Mouse (Mus musculus): ENCODE data around the gene Taf9. TPM values are rescaled to one million over a fixed set of nuclear protein-coding genes. Genes with fewer than 3 reads are reported as not detected.

Gene Taf9
- total and polyA plus RNA-seq, 2 experiments from 2014 or later, result 40.8 to 50.1 TPM

DNA sequence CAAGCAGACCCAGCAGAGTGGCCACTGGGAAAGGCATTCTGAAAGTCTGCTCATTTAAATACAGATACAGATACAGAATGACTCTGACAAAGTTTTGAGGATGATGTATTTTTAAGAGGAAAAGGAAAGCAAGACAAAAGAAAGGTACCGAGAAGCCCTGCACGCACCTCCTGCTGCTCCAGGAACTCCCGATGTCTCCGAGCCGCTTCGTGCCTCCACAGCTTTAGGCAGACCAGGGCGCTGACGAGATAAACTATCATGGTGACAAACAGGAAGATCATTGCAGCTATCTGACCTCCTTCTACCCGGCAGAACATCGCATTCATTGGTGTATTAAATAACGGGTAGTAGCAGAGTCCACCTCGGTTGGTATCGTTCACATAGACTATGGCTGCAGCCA lies 40.1 kb upstream of the Taf9 start:
- Histone ChIP-seq H3K27me3 (ENCODE audit: insufficient read depth, low read length) (no peaks in the 10 kb centered on the region), H3K4me2 (ENCODE audit: low read depth) (no peak overlapping the region), H3K9ac (no peak overlapping the region), H3K9me3 (ENCODE audit: low read length) (no peaks in the 10 kb centered on the region), H3K27ac (ENCODE audit: low read depth, low read length) (no peak overlapping the region), H3K36me3 (ENCODE audit: insufficient read depth) (peaks cover 3% of the 10 kb centered on the region; the same call in 1 of the 2 replicates), H3K4me1 (ENCODE audit: insufficient read depth) (no peaks in the 10 kb centered on the region), H3K4me3 (ENCODE audit: low read depth, low read length) (no peak overlapping the region)
- DNase-seq, result no peak
- 95% methylated on average over 13 of the region's 13 CpGs for WGBS
- TF ChIP-seq CTCF (IDR thresholded peaks at IDR 0.05; ENCODE audit: low read depth), result no peak
- no peak for ATAC-seq

DNA sequence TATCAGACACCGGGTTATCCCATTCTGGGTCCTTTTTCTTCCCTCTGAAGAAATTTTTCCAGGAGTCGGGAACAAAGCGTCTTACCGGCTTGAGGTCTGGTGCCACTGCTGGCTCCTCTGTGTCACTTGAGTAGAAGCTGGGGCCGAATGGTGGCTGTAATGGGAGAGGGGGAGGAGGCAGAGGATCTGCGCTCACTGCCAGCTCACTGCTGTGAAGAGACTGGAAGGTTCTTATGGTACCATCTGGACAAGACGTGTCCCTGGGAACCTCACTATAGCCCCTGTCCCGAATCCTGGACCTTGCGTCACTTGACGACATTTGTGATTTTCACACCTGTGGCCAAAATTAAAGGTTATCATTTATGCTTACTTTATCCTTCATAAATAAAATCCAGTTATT lies 39.1 kb upstream of the Taf9 start:
- H3K36me3 ChIP-seq (ENCODE audit: insufficient read depth), result peaks cover 10% of the 10 kb centered on the region; the same call in 1 of the 2 replicates
- WGBS, result 92% methylated on average over 10 of the region's 10 CpGs
- no peak overlapping the region for H3K4me2 ChIP-seq (ENCODE audit: low read depth)
- H3K27ac ChIP-seq (ENCODE audit: low read depth, low read length), result no peak overlapping the region
- ATAC-seq (no peak), DNase-seq (no peak)
- no peaks in the 10 kb centered on the region for H3K4me1 ChIP-seq (ENCODE audit: insufficient read depth)
- no peak for TF ChIP-seq CTCF (IDR thresholded peaks at IDR 0.05; ENCODE audit: low read depth)
- H3K27me3 ChIP-seq (ENCODE audit: insufficient read depth, low read length), result no peaks in the 10 kb centered on the region
- H3K9me3 ChIP-seq (ENCODE audit: low read length), result no peaks in the 10 kb centered on the region
- no peak overlapping the region for H3K9ac ChIP-seq
- no peak overlapping the region for H3K4me3 ChIP-seq (ENCODE audit: low read depth, low read length)

DNA sequence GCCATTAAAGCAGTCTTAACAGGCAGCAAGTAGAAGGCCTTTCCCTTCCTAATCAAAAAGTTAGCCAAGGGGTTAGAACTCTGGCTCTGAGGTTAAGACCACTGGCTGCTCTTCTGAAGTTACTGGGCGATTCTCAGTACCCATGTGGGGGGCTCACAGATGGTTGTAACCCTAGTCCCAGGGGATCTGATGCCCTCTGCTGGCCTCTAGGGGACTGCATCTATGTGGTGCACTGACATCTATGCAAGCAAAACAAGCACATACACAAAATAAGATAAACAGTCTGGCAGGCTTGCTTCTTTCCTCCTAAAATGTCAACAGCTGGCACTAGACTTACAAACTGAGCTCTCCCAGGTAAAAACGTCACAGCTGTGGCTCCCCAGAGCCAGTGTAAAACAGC lies 38.5 kb upstream of the Taf9 start:
- DNase-seq, result no peak
- H3K9me3 ChIP-seq (ENCODE audit: low read length), result no peaks in the 10 kb centered on the region
- 0 out of 2 replicates have a peak, but pooled peaks have one; percentile 16 for TF ChIP-seq CTCF (IDR thresholded peaks at IDR 0.05; ENCODE audit: low read depth)

GRCm38 (mm10) chr13:100616181-100617087 lies 34.9 kb upstream of the Taf9 start, which contains the start of gene Marveld2:
Marveld2 (minus strand) TSS chr13:100616971.
- WGBS, result 5% methylated on average over 77 of the region's 77 CpGs
- TF ChIP-seq CTCF (IDR thresholded peaks at IDR 0.05; ENCODE audit: low read depth), result 0 out of 2 replicates have a peak, but pooled peaks have one; percentile 4
- Histone ChIP-seq H3K27me3 (ENCODE audit: insufficient read depth, low read length) (no peaks in the 10 kb centered on the region; the same call in 1 of the 2 replicates), H3K4me3 (ENCODE audit: low read depth, low read length) (peak within 1 kb of the TSS; percentile 42), H3K9ac (peak within 1 kb of the TSS; percentile 51), H3K27ac (ENCODE audit: low read depth, low read length) (no peak within 1 kb of the TSS), H3K36me3 (ENCODE audit: insufficient read depth) (peaks cover 26% of the 10 kb centered on the region), H3K9me3 (ENCODE audit: low read length) (no peaks in the 10 kb centered on the region), H3K4me2 (ENCODE audit: low read depth) (peak within 1 kb of the TSS; percentile 59), H3K4me1 (ENCODE audit: insufficient read depth) (no peaks in the 10 kb centered on the region)
- ATAC-seq (peak; percentile 40), DNase-seq (peak; percentile 9)

More for the DNA sequence above, 38.5 kb upstream of the Taf9 start:
- Histone ChIP-seq H3K36me3 (ENCODE audit: insufficient read depth) (peaks cover 16% of the 10 kb centered on the region; the same call in 1 of the 2 replicates), H3K9ac (no peak overlapping the region), H3K27me3 (ENCODE audit: insufficient read depth, low read length) (no peaks in the 10 kb centered on the region; the same call in 1 of the 2 replicates), H3K4me1 (ENCODE audit: insufficient read depth) (no peaks in the 10 kb centered on the region), H3K27ac (ENCODE audit: low read depth, low read length) (no peak overlapping the region), H3K4me3 (ENCODE audit: low read depth, low read length) (no peak overlapping the region), H3K4me2 (ENCODE audit: low read depth) (no peak overlapping the region)
- no peak for ATAC-seq
- WGBS, result 58% methylated on average over 2 of the region's 2 CpGs

DNA sequence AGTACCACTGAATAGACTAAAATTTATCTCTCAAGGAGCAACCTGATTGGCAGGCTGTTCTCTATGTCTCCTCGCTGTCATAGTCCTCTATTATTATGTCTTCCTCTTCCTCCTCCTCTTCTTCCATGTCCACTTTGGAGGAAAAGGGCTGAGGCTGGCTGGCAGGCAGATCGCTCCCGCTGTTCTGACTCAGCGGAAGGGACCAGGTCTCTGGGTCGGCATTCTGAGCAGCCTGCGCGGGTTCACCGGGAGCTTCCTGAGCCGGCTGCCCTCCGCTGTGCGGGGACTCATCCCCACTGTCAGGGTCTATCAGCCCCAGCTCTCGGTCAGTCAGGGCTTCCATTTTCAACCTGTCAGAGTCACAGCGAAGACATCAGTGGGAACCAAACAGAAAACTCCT lies 33.8 kb upstream of the Taf9 start:
- WGBS, result 78% methylated on average over 13 of the region's 13 CpGs
- ATAC-seq, result no peak

DNA sequence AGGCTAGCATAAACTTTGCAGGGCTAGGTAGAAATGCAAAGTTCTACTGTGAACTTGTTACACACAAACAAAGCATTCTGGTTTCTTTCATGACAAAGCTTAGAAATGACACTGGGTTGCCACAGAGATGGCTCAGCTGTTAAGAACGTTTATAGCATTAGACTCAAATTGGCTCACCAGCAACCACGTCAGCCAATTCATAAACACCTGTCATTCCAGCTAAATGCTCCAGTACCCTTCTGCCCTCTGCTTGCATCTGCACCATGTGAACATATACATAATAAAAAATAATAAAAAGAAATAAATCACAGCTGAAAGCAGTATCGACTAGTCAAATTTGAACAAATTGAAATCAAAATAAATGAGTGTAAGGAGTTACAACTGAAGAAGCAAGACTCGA lies 29.1 kb upstream of the Taf9 start:
- Histone ChIP-seq H3K9ac (no peak overlapping the region), H3K36me3 (ENCODE audit: insufficient read depth) (peaks cover 57% of the 10 kb centered on the region), H3K27me3 (ENCODE audit: insufficient read depth, low read length) (no peaks in the 10 kb centered on the region; the same call in 1 of the 2 replicates), H3K4me3 (ENCODE audit: low read depth, low read length) (no peak overlapping the region), H3K4me2 (ENCODE audit: low read depth) (no peak overlapping the region), H3K4me1 (ENCODE audit: insufficient read depth) (no peaks in the 10 kb centered on the region), H3K27ac (ENCODE audit: low read depth, low read length) (no peak overlapping the region), H3K9me3 (ENCODE audit: low read length) (no peaks in the 10 kb centered on the region)
- TF ChIP-seq CTCF (IDR thresholded peaks at IDR 0.05; ENCODE audit: low read depth), result no peak
- DNase-seq, result no peak
- WGBS, result 90% methylated on average over 4 of the region's 4 CpGs
- no peak for ATAC-seq

More for the DNA sequence above, 33.8 kb upstream of the Taf9 start:
- no peak overlapping the region for H3K4me2 ChIP-seq (ENCODE audit: low read depth)
- DNase-seq, result no peak
- H3K4me3 ChIP-seq (ENCODE audit: low read depth, low read length), result no peak overlapping the region
- no peaks in the 10 kb centered on the region for H3K9me3 ChIP-seq (ENCODE audit: low read length)
- no peak overlapping the region for H3K27ac ChIP-seq (ENCODE audit: low read depth, low read length)
- H3K36me3 ChIP-seq (ENCODE audit: insufficient read depth), result peaks cover 38% of the 10 kb centered on the region
- no peak for TF ChIP-seq CTCF (IDR thresholded peaks at IDR 0.05; ENCODE audit: low read depth)
- no peak overlapping the region for H3K9ac ChIP-seq
- H3K27me3 ChIP-seq (ENCODE audit: insufficient read depth, low read length), result no peaks in the 10 kb centered on the region; the same call in 1 of the 2 replicates
- H3K4me1 ChIP-seq (ENCODE audit: insufficient read depth), result no peaks in the 10 kb centered on the region

DNA sequence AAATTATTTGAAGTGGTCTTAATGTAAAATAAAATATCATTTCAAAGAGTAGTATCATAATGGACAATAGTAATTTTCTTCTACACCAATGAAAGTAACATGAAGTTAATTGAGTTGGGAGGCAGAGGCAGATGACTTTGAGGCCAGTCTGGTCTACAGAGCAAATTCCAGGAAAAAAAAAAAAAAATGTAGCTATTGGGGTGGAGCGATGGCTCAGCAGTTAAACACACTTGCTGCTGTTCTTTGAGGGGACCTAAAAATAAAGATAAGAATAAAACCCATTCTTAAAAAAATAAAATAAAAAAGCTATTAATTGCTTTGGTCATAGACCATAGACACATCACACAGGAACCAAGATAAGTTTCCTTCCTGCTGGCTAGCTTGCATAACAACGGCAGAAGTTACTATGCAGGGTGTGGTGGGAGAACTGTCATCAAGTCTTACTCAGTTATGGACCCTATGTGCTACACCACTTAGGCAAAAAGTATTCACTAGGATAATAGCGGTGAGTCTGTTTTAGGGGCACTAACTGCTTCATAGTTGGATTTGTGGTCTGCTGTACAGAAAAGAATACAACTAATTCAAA lies 17.2 kb upstream of the Taf9 start:
- 94% methylated on average over 3 of the region's 3 CpGs for WGBS

More for the DNA sequence above, 17.2 kb upstream of the Taf9 start:
- TF ChIP-seq CTCF (IDR thresholded peaks at IDR 0.05; ENCODE audit: low read depth), result no peak
- Histone ChIP-seq H3K9me3 (ENCODE audit: low read length) (no peaks in the 10 kb centered on the region), H3K27ac (ENCODE audit: low read depth, low read length) (no peak overlapping the region), H3K4me1 (ENCODE audit: insufficient read depth) (no peaks in the 10 kb centered on the region), H3K36me3 (ENCODE audit: insufficient read depth) (peaks cover 69% of the 10 kb centered on the region), H3K4me3 (ENCODE audit: low read depth, low read length) (no peak overlapping the region), H3K9ac (no peak overlapping the region), H3K4me2 (ENCODE audit: low read depth) (no peak overlapping the region), H3K27me3 (ENCODE audit: insufficient read depth, low read length) (no peaks in the 10 kb centered on the region)
- DNase-seq, result no peak
- ATAC-seq, result no peak

All from forebrain, postnatal 0 days (tissue).